Mouse (Mus musculus) CH12.LX (cell line): Measurements from ENCODE around the gene Cd2. TPM values are rescaled to one million over a fixed set of nuclear protein-coding genes. Genes with fewer than 3 reads are reported as not detected.

Source experiments
- DNase-seq: peaks from one replicate; pipeline ENCODE4 v3.0.0-alpha.2; 2013; ENCODE audit errors: extremely low read depth
- H3K27ac ChIP-seq: 2 replicates; pipeline ENCODE4 v1.5.1; 2012; ENCODE audit warnings: low read depth, mild to moderate bottlenecking, control low read depth, moderate library complexity; ENCODE audit not compliant: insufficient read depth
- H3K27me3 ChIP-seq: replicated peaks from 2 replicates; pipeline ENCODE3; 2012; ENCODE audit warnings: inconsistent platforms
- H3K36me3 ChIP-seq, 2 experiments: replicated peaks in 1 of 2; 2 replicates each; pipeline versions ENCODE3 to v1.6.1; 2012; ENCODE audit warnings: inconsistent platforms in 1 of 2, low read length in 1 of 2, mild to moderate bottlenecking in 1 of 2, mixed read lengths in 1 of 2, moderate library complexity in 1 of 2; ENCODE audit not compliant: control insufficient read depth in 1 of 2, insufficient read depth in 1 of 2
- H3K4me1 ChIP-seq, 2 experiments: 2 replicates each; pipeline ENCODE4 v1.6.1; 2012; ENCODE audit warnings: inconsistent platforms in 1 of 2, moderate library complexity in 1 of 2; ENCODE audit not compliant: insufficient read depth in 2 of 2, control insufficient read depth in 1 of 2
- H3K4me2 ChIP-seq: 2 replicates; pipeline ENCODE4 v1.6.1; 2012; ENCODE audit warnings: low read depth, mild to moderate bottlenecking, control low read depth; ENCODE audit not compliant: poor library complexity, insufficient read depth, severe bottlenecking
- H3K4me3 ChIP-seq, 3 experiments: fragments of 150-350 bp in 1 of 3; sonication (generic) in 1 of 3; replicated peaks in 1 of 3; 2 replicates each; pipeline versions ENCODE3 to v1.5.1; 2011 to 2012; ENCODE audit warnings: low read depth in 2 of 3, low read length in 2 of 3, mild to moderate bottlenecking in 2 of 3, moderate library complexity in 2 of 3, control low read depth in 1 of 3, improper control_type of control experiment in 1 of 3, inconsistent platforms in 1 of 3, mixed read lengths in 1 of 3; ENCODE audit not compliant: poor library complexity in 1 of 3
- H3K79me2 ChIP-seq: replicated peaks from 2 replicates; pipeline ENCODE4 v1.6.1; 2012; ENCODE audit warnings: mild to moderate bottlenecking, moderate library complexity; ENCODE audit not compliant: control insufficient read depth, poor library complexity, insufficient read depth, severe bottlenecking; ENCODE audit errors: extremely low read depth
- H3K9ac ChIP-seq: 2 replicates; pipeline ENCODE4 v1.6.1; 2012; ENCODE audit warnings: low read depth, mild to moderate bottlenecking, control low read depth, moderate library complexity; ENCODE audit not compliant: insufficient read depth
- H3K9me3 ChIP-seq: replicated peaks from 2 replicates; pipeline ENCODE3; 2012; ENCODE audit warnings: low read length, inconsistent platforms, mixed read lengths
- BHLHE40 ChIP-seq: IDR thresholded peaks from 2 replicates; pipeline ENCODE4 v1.6.1; 2011; ENCODE audit warnings: mild to moderate bottlenecking, low read depth, low read length, improper control_type of control experiment
- CTCF ChIP-seq, 2 experiments: IDR thresholded peaks in 1 of 2; conservative IDR thresholded peaks in 1 of 2; 2 replicates each; pipeline ENCODE4 v1.5.1; 2011 to 2012; ENCODE audit warnings: low read depth in 2 of 2, low read length in 2 of 2, improper control_type of control experiment in 1 of 2, inconsistent platforms in 1 of 2, mild to moderate bottlenecking in 1 of 2, moderate library complexity in 1 of 2
- E2F4 ChIP-seq: IDR thresholded peaks from 2 replicates; pipeline ENCODE4 v1.6.1; 2011; ENCODE audit warnings: low read depth, low read length, improper control_type of control experiment; ENCODE audit not compliant: insufficient replicate concordance
- ETS1 ChIP-seq: conservative IDR thresholded peaks from 2 replicates; pipeline ENCODE4 v1.6.1; 2012; ENCODE audit warnings: low read depth, mild to moderate bottlenecking, inconsistent platforms, low read length, improper control_type of control experiment, moderate library complexity
- HCFC1 ChIP-seq: IDR thresholded peaks from 2 replicates; pipeline ENCODE4 v1.6.1; 2012; ENCODE audit warnings: low read depth, mild to moderate bottlenecking, inconsistent platforms, low read length, improper control_type of control experiment
- IRF4 ChIP-seq: IDR thresholded peaks from 2 replicates; pipeline ENCODE4 v1.6.1; 2014; ENCODE audit warnings: low read depth, mild to moderate bottlenecking, inconsistent platforms, low read length, improper control_type of control experiment
- MAFK ChIP-seq: IDR thresholded peaks from 2 replicates; pipeline ENCODE4 v1.6.1; 2011; ENCODE audit warnings: low read length, improper control_type of control experiment; ENCODE audit not compliant: insufficient replicate concordance
- NELFE ChIP-seq: IDR thresholded peaks from 2 replicates; pipeline ENCODE4 v1.6.1; 2011; ENCODE audit warnings: low read depth, low read length, improper control_type of control experiment
- NRF1 ChIP-seq: IDR thresholded peaks from 2 replicates; pipeline ENCODE4 v1.6.1; 2014; ENCODE audit warnings: low read depth, mild to moderate bottlenecking, inconsistent platforms, low read length, improper control_type of control experiment, moderate library complexity
- POLR2A ChIP-seq: IDR thresholded peaks from 2 replicates; pipeline ENCODE4 v1.6.1; 2011; ENCODE audit warnings: low read depth, mild to moderate bottlenecking, improper control_type of control experiment, low read length
- RAD21 ChIP-seq: IDR thresholded peaks from 2 replicates; pipeline ENCODE4 v1.6.1; 2011; ENCODE audit warnings: low read depth, mild to moderate bottlenecking, low read length, improper control_type of control experiment, moderate library complexity
- RCOR1 ChIP-seq: conservative IDR thresholded peaks from 2 replicates; pipeline ENCODE4 v1.6.1; 2012; ENCODE audit warnings: low read depth, mild to moderate bottlenecking, inconsistent platforms, low read length, improper control_type of control experiment
- SIN3A ChIP-seq: IDR thresholded peaks from 2 replicates; pipeline ENCODE4 v1.6.1; 2012; ENCODE audit warnings: low read length, improper control_type of control experiment, inconsistent platforms
- SMC3 ChIP-seq: IDR thresholded peaks from 2 replicates; pipeline ENCODE4 v1.6.1; 2011; ENCODE audit warnings: low read depth, low read length, improper control_type of control experiment
- TBP ChIP-seq: conservative IDR thresholded peaks from 2 replicates; pipeline ENCODE4 v1.6.1; 2011; ENCODE audit warnings: low read depth, low read length, improper control_type of control experiment
- TCF12 ChIP-seq: IDR thresholded peaks from 2 replicates; pipeline ENCODE4 v1.6.1; 2014; ENCODE audit warnings: low read depth, mild to moderate bottlenecking, inconsistent platforms, low read length, improper control_type of control experiment
- UBTF ChIP-seq: IDR thresholded peaks from 2 replicates; pipeline ENCODE4 v1.6.1; 2012; ENCODE audit warnings: low read depth, mild to moderate bottlenecking, inconsistent platforms, low read length, improper control_type of control experiment, moderate library complexity
- USF1 ChIP-seq: IDR thresholded peaks from 2 replicates; pipeline ENCODE4 v1.6.1; 2014; ENCODE audit warnings: low read depth, mild to moderate bottlenecking, inconsistent platforms, low read length, improper control_type of control experiment
- ZC3H11A ChIP-seq: IDR thresholded peaks from 2 replicates; pipeline ENCODE4 v1.6.1; 2012; ENCODE audit warnings: low read depth, mild to moderate bottlenecking, inconsistent platforms, low read length, improper control_type of control experiment
- ZKSCAN1 ChIP-seq: IDR thresholded peaks from 2 replicates; pipeline ENCODE4 v1.6.1; 2012; ENCODE audit warnings: low read depth, inconsistent platforms, low read length, improper control_type of control experiment, borderline replicate concordance
- ZMIZ1 ChIP-seq: IDR thresholded peaks from 2 replicates; pipeline ENCODE4 v1.6.1; 2012; ENCODE audit warnings: low read depth, mild to moderate bottlenecking, inconsistent platforms, low read length, improper control_type of control experiment
- ZNF384 ChIP-seq: IDR thresholded peaks from 2 replicates; pipeline ENCODE4 v1.6.1; 2012; ENCODE audit warnings: low read depth, low read length, improper control_type of control experiment, inconsistent platforms
- dilution Hi-C: fragments of 300-500 bp; cut with MboI; formaldehyde crosslinking; loops from 2 replicates; pipeline ENCODE4 v1.14.3; 2020; ENCODE audit warnings: low sequenced_read_pairs; ENCODE audit not compliant: extremely low pct_unique_long_range_greater_than_20kb, extremely low pct_ligation_motif_present
- in situ Hi-C: fragments of 300-500 bp; cut with MboI; formaldehyde crosslinking; loops from 3 replicates; pipeline ENCODE4 v1.14.3; 2019; ENCODE audit warnings: low sequenced_read_pairs, low pct_ligation_motif_present, low pct_unique_long_range_greater_than_20kb, mixed read lengths
- polyA plus RNA-seq: library from polyadenylated mRNA; unstranded; fragments of >175 nt; gene quantifications from 2 replicates; pipeline ENCODE4 v1.2.1, GENCODE M21; 2012; ENCODE audit warnings: low read depth; ENCODE audit not compliant: insufficient read length
- total RNA-seq, 2 experiments: library from RNA; depleted of rRNA; stranded (reverse); fragments of 300-350 nt in 1 of 2; fragments of >200 nt in 1 of 2; gene quantifications; 2 replicates each; pipeline ENCODE4 v1.2.3; 2012 to 2014

The Cd2 gene
- total and polyA plus RNA-seq, 3 experiments = 9.5 to 35.0 (median 18.0) TPM

DNA sequence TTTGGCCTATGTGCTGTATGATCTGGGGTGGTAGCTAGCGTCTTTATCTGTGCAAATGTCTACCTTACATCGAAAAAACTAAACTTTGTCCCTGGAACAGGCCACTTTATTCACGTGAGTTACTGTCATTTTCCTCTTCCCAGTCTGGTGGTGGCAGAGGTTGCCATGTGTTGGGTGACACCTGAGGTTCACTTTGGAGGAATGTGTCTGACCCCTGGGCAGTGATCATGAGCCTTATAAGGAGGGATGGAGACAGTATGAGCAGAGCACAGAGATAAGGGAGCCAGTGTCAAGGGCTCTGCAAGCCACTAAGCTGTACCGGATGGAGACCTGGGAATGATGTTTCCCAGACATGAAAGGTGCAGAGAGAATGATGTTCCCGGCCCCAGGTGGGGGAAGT, 9.3 kb downstream of the Cd2 start:
- no peak overlapping the region for H3K4me3 ChIP-seq
- H3K27me3 ChIP-seq = no peaks in the 10 kb centered on the region
- in situ Hi-C loops (no loop called here), dilution Hi-C loops (no loop called here)
- no peaks in the 10 kb centered on the region for H3K9me3 ChIP-seq
- H3K9ac ChIP-seq = no peak overlapping the region
- no peak for TF ChIP-seq SMC3
- TF ChIP-seq ETS1 = no peak
- TF ChIP-seq TCF12 = no peak
- no peak for TF ChIP-seq RAD21
- no peak for TF ChIP-seq E2F4
- no peak for TF ChIP-seq ZMIZ1
- no peak for TF ChIP-seq HCFC1
- TF ChIP-seq RCOR1 = no peak
- TF ChIP-seq IRF4 = no peak
- no peak for TF ChIP-seq POLR2A
- no peak for TF ChIP-seq NELFE
- TF ChIP-seq UBTF = no peak
- TF ChIP-seq BHLHE40 = no peak
- TF ChIP-seq SIN3A = no peak
- no peak for TF ChIP-seq ZNF384
- TF ChIP-seq ZKSCAN1 = no peak
- no peak for TF ChIP-seq NRF1
- TF ChIP-seq CTCF (conservative IDR thresholded peaks at IDR 0.05 in 1 of 2, IDR thresholded peaks at IDR 0.05 in 1 of 2; ENCODE audit: low read depth in 2 of 2, low read length in 2 of 2) = no peak
- no peak for TF ChIP-seq ZC3H11A
- no peak for TF ChIP-seq MAFK
- no peak overlapping the region for H3K4me2 ChIP-seq
- no peak overlapping the region for H3K27ac ChIP-seq
- no peaks in the 10 kb centered on the region for H3K79me2 ChIP-seq
- peaks cover 0 to 37% of the 10 kb centered on the region in 2 experiments for H3K36me3 ChIP-seq
- DNase-seq = no peak
- H3K4me1 ChIP-seq = peaks cover 0 to 43% of the 10 kb centered on the region in 2 experiments; a peak in 2 of 4 replicates

DNA sequence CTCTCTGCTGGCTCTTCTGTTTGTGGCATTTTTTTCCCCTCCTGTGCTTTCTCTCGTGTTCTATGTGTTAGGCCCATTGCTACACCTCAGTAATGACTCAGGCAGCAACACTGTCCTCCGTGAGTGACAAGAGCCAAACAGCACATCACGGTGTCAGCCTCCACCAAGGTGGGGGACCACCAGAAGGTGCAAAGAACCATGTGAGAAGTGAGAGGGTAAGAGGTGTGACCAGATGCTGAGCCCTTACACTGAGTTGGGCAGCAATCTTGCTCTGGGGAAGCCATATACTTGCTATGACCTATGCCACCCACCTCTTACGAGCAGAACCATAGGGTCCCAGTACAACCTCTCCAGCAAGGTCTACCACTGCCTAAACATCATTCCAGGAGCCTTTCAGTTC, 9.9 kb downstream of the Cd2 start:
- dilution Hi-C loops = no loop called here
- Histone ChIP-seq H3K27ac (no peak overlapping the region), H3K27me3 (no peaks in the 10 kb centered on the region), H3K36me3 (peaks cover 0 to 36% of the 10 kb centered on the region in 2 experiments), H3K4me1 (peaks cover 0 to 43% of the 10 kb centered on the region in 2 experiments; a peak in 2 of 4 replicates), H3K79me2 (no peaks in the 10 kb centered on the region), H3K4me3 (no peak overlapping the region), H3K4me2 (no peak overlapping the region), H3K9me3 (no peaks in the 10 kb centered on the region), H3K9ac (no peak overlapping the region)
- TF ChIP-seq ZC3H11A (no peak), UBTF (no peak), ETS1 (no peak), USF1 (no peak), E2F4 (no peak), TBP (no peak), CTCF (conservative IDR thresholded peaks at IDR 0.05 in 1 of 2, IDR thresholded peaks at IDR 0.05 in 1 of 2; ENCODE audit: low read depth in 2 of 2, low read length in 2 of 2) (no peak), MAFK (no peak)
- in situ Hi-C loops = no loop called here
- no peak for DNase-seq
